ENCODE assay signal across 8 mouse cellular contexts in genomic region chr10:89685391-89686138, GRCm38 (mm10). TPM values are rescaled to one million over a fixed set of nuclear protein-coding genes. Genes with fewer than 3 reads are reported as not detected.
DNase-seq lines count a peak whose midpoint lies in the region; ATAC-seq lines count a peak whose summit lies in the region.

No protein-coding gene starts in this region.

- ATAC-seq in forebrain, embryonic 11.5 days (replicated peaks; ENCODE audit: low FRiP score), result peak; percentile 79
- ATAC-seq in kidney, embryonic 15.5 days (replicated peaks; ENCODE audit: low FRiP score), result peak; percentile 82
- peak; percentile 15 for ATAC-seq in megakaryocyte progenitor cell, adult 5-6 weeks (replicated peaks; ENCODE audit: poor library complexity)

- peak overlapping the region; percentile 85 for H3K9ac ChIP-seq in forebrain, embryonic 11.5 days (ENCODE audit: low read length)
- H3K9ac ChIP-seq in kidney, embryonic 15.5 days, result peak overlapping the region; percentile 92

- H3K27ac ChIP-seq in forebrain, embryonic 11.5 days (ENCODE audit: low read depth, low read length), result no peak overlapping the region
- H3K27ac ChIP-seq in kidney, embryonic 15.5 days, result peak overlapping the region; percentile 87

- H3K9me3 ChIP-seq in forebrain, embryonic 11.5 days (ENCODE audit: control insufficient read depth, low read length), result no peaks in the 10 kb centered on the region
- H3K9me3 ChIP-seq in kidney, embryonic 15.5 days (replicated peaks), result no peaks in the 10 kb centered on the region

- H3K4me1 ChIP-seq in forebrain, embryonic 11.5 days (replicated peaks; ENCODE audit: control insufficient read depth, insufficient read depth, low read length), result 0 out of 2 replicates have a peak, but pooled peaks cover 2% of the 10 kb centered on the region
- H3K4me1 ChIP-seq in kidney, embryonic 15.5 days, result peaks cover 14% of the 10 kb centered on the region

- H3K4me2 ChIP-seq in forebrain, embryonic 11.5 days (ENCODE audit: low read depth, low read length, severe bottlenecking), result peak overlapping the region; percentile 79
- peak overlapping the region; percentile 80 for H3K4me2 ChIP-seq in kidney, embryonic 15.5 days

- under 1% methylated on average over 51 of the region's 51 CpGs for WGBS in forebrain, embryonic 11.5 days
- 1% methylated on average over 50 of the region's 51 CpGs for WGBS in kidney, embryonic 15.5 days

- no peaks in the 10 kb centered on the region for H3K36me3 ChIP-seq in forebrain, embryonic 11.5 days (ENCODE audit: control insufficient read depth, insufficient read depth, low read length)
- no peaks in the 10 kb centered on the region for H3K36me3 ChIP-seq in kidney, embryonic 15.5 days

- peak overlapping the region; percentile 97 for H3K4me3 ChIP-seq in forebrain, embryonic 11.5 days (ENCODE audit: low read depth, low read length)
- peak overlapping the region; percentile 98 for H3K4me3 ChIP-seq in kidney, embryonic 15.5 days (replicated peaks)

- H3K27me3 ChIP-seq in forebrain, embryonic 11.5 days (ENCODE audit: control insufficient read depth, insufficient read depth, low read length), result no peaks in the 10 kb centered on the region
- no peaks in the 10 kb centered on the region for H3K27me3 ChIP-seq in kidney, embryonic 15.5 days

- peak; percentile 13 for DNase-seq in embryo, embryonic 10 days (ENCODE audit: low spot score)
- DNase-seq in embryo, embryonic 9.5 days (ENCODE audit: extremely low spot score), result no peak
- peak; percentile 5 for DNase-seq in thymus, postnatal 0 days (ENCODE audit: low spot score)
- DNase-seq in thymus, adult 18-20 months, result no peak
- peak; percentile 76 for DNase-seq in forebrain, embryonic 11.5 days (ENCODE audit: low spot score)
- no peak for DNase-seq in c-Kit-positive CD71-positive TER-119-positive erythroid progenitor cells, embryonic 14.5 days (ENCODE audit: low spot score)

RNA-seq across cellular contexts. Expression of gene Scyl2, which starts 0.5 kb away (rescaled TPM):
- 6.9 and 9.9 TPM in 2 replicates for polyA plus RNA-seq in thymus, postnatal 0 days (2015; fragmentation: Nextera tagmentation; extraction: Ambion mirVana)
- 13.1 and 13.9 TPM in 2 replicates for polyA plus RNA-seq in forebrain, embryonic 11.5 days (2014; fragmentation: Nextera tagmentation; extraction: Ambion mirVana)
- polyA plus RNA-seq in kidney, embryonic 15.5 days (2015; fragmentation: Nextera tagmentation; extraction: Ambion mirVana), result 7.9 and 8.1 TPM in 2 replicates
- total RNA-seq in megakaryocyte progenitor cell, adult 5-6 weeks (2015), result 21.6 and 28.6 TPM in 2 replicates
- total RNA-seq in megakaryocyte progenitor cell, adult 5-6 weeks (2017), result 24.7 and 28.8 TPM in 2 replicates

RNA-seq across cellular contexts. Expression of gene Actr6, which starts 46.5 kb away (rescaled TPM):
- polyA plus RNA-seq in thymus, postnatal 0 days (2015; fragmentation: Nextera tagmentation; extraction: Ambion mirVana), result 58.7 and 63.8 TPM in 2 replicates
- polyA plus RNA-seq in forebrain, embryonic 11.5 days (2014; fragmentation: Nextera tagmentation; extraction: Ambion mirVana), result 34.9 and 39.9 TPM in 2 replicates
- 33.4 and 35.3 TPM in 2 replicates for polyA plus RNA-seq in kidney, embryonic 15.5 days (2015; fragmentation: Nextera tagmentation; extraction: Ambion mirVana)
- total RNA-seq in megakaryocyte progenitor cell, adult 5-6 weeks (2015), result 28.4 and 38.2 TPM in 2 replicates
- total RNA-seq in megakaryocyte progenitor cell, adult 5-6 weeks (2017), result 28.9 TPM in 2 replicates

RNA-seq across cellular contexts. Expression of gene Uhrf1bp1l, which starts 59.2 kb away (rescaled TPM):
- polyA plus RNA-seq in thymus, postnatal 0 days (2015; fragmentation: Nextera tagmentation; extraction: Ambion mirVana), result 21.8 and 27.1 TPM in 2 replicates
- polyA plus RNA-seq in forebrain, embryonic 11.5 days (2014; fragmentation: Nextera tagmentation; extraction: Ambion mirVana), result 32.4 and 39.2 TPM in 2 replicates
- 30.3 and 34.9 TPM in 2 replicates for polyA plus RNA-seq in kidney, embryonic 15.5 days (2015; fragmentation: Nextera tagmentation; extraction: Ambion mirVana)
- 62.9 and 71.0 TPM in 2 replicates for total RNA-seq in megakaryocyte progenitor cell, adult 5-6 weeks (2015)
- 31.8 and 41.7 TPM in 2 replicates for total RNA-seq in megakaryocyte progenitor cell, adult 5-6 weeks (2017)

Comparison
In these comparisons a context has a peak if more than half of its experiments do, and no peak if none do; other contexts are left out.
1. DNase-seq: peak in embryo, embryonic 10 days (single experiment), thymus, postnatal 0 days (single experiment) and forebrain, embryonic 11.5 days (single experiment); none in embryo, embryonic 9.5 days (single experiment), thymus, adult 18-20 months (0 of 2) and c-Kit-positive CD71-positive TER-119-positive erythroid progenitor cells, embryonic 14.5 days (single experiment).
2. ATAC-seq: peak in every context shown above with its lines; median percentile 82 in kidney, embryonic 15.5 days; 79 in forebrain, embryonic 11.5 days; 15 in megakaryocyte progenitor cell, adult 5-6 weeks.